Mouse (Mus musculus) spleen, postnatal 0 days (tissue): ENCODE measurements around the gene Fosl1. TPM values are rescaled to one million over a fixed set of nuclear protein-coding genes. Genes with fewer than 3 reads are reported as not detected.

Experiments used
- polyA plus RNA-seq: library from polyadenylated mRNA; unstranded; fragments of >200 nt; fragmentation: Nextera tagmentation; extraction: Ambion mirVana; gene quantifications from 2 replicates; pipeline ENCODE4 v1.2.1, GENCODE M21; 2015

The Fosl1 gene
- not detected in 2 replicates for polyA plus RNA-seq

DNA sequence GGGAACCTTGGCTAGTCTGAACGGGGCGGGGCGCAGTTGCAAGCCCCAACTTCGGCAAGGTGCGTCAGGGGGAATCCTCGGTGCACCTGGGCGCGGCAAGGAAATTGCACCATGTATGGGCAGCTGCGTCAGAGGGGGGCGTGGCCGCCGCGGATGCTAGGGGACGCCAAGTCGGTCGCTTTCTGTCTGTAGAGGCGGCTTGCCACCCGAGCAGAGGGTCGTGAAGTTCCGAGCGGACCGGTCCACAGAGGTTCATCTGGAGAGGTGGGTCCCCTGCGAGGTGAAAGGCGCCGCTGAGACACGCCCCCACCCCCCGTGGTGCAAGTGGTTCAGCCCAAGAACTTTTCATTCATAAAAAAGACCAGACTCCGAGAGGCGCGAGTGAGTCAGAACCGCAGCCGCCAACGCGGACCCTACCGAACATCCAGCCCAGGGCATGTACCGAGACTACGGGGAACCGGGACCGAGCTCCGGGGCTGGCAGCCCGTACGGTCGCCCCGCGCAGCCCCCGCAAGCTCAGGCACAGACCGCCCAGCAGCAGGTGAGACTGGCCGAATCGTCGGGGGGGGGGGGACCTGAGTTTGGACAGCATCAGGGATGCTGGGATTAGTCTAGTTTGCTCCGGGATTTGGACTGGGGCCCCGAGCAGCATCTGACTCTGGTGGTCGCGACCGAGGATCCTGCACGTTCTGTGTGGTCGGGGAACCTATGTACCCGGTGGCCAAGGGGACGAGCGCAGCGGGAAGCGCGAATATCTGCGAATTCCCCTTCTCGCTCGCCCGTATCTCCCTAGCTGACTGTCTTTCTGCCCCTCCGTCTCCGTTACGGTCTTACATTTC lies at the start of gene Fosl1:
TSS of gene Fosl1 (plus strand) at position 33 of the 839 bp plus-strand sequence.

GRCm38 (mm10) chr19:5402293-5402692 lies 45.1 kb upstream of the Fosl1 start, which contains the start of gene Tsga10ip:
Tsga10ip (minus strand) TSS chr19:5402526.

DNA sequence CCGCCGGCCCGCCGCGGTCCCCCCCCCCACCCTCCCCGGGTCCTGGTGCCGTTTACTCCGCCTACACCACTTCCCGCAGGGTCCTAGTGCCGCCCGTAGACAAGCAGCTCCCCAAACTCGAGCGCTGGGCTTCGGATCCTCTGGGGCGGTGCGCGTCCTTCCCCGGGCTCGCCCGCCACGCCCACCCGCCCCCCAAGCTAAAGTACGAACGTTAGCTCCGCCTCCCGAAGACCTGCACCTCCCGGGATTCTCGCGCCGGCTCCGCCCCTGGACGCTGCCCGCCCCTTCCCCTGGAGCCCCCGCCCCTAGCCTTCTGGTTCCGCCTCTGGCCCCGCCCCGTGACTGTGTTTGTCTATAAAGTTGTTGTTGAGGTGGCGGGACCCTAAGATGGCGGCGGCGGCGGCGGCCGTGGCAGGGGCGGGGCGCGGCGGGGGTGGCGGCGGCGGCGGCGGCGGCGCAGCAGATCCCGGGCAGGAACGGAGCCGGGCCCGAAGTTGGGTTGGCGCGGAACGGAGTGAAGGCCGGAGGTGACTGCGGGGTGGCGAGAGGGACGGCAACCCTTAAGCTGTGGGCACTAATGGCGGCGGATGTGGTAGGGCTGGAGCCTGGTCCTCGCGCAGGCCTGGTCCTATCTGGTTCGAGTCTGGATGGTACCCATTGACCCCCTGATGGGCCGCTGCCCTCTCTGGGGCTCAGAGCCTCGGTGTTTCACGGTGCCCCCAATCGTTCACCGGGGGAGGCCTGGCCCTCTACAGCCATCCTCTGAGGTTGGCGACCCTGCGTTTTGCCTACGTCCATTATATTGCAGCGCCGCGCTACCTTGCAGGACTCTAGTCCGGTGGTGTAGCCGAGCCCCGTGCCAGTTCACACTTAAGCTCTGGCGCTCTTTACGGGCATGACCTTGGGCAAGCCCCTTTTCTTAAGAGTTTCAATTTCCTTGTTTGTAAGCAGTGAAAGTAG lies 22.3 kb upstream of the Fosl1 start, which contains the start of the genes Drap1 and AI837181:
TSS of gene Drap1 (minus strand) at position 198 of the 960 bp plus-strand sequence.
TSS of gene AI837181 (plus strand) at position 363 of the 960 bp plus-strand sequence.

DNA sequence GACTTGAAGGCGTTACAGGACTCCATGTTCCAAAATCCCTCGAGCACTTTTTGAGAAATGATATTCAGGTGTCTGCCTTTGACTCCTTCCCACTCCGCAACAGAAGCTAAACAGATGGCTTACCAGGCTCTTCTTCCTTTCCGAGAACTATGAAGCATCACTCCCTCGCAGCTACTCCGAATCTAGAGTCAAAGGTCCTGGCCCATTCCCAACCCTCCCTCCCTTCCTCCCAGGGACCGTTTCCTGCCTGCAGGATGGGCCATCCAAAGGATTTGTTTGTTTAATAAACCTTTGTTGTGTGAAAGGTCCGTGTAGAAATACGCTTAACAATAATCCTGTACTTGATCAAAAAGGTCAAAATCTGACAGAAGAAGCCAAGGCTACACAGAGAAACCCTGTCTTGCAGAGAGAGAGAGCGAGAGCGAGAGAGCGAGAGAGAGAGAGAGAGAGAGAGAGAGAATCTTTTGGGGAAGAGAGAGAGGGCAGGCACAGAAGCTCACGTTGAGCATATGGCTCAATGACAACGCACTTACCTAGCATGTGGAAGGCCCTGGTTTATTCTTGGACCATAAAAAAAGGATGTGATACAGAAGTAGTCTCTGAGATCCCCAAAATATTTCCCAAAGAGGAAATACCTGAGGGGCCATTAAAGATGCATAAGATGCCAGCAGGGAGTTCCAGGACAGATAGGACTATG lies 10.5 kb downstream of the Fosl1 start, which contains the start of gene Ccdc85b:
TSS of gene Ccdc85b (minus strand) at position 149 of the 697 bp plus-strand sequence.

GRCm38 (mm10) chr19:5460465-5460911 lies 13.1 kb downstream of the Fosl1 start, which contains the start of gene Fibp:
Fibp (plus strand) TSS chr19:5460615.

GRCm38 (mm10) chr19:5468374-5468773 lies 21.0 kb downstream of the Fosl1 start, which contains the start of gene Ctsw:
Ctsw (minus strand) TSS chr19:5468507.

DNA sequence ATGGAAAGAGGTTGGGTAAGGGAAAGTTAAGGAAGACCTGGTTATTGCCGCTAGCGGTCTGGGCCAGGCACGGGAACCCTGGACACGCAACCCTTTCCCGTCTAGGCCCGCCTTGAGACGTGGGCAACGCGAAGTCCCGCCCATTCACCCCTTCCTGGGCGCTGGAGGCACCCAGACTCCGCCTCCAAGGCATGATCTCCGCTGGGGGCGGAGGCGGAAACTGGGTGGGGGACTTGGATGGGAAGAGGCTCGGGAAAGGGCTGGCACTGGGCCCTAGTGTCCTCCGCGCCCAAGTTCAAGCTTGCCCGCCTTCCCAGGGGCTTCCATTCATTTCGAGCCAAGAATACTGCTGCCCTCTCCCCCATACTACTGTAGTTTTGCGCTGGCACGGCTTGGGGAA lies 26.4 kb downstream of the Fosl1 start, which contains the start of gene Efemp2:
TSS of gene Efemp2 (plus strand) at position 235 of the 400 bp plus-strand sequence.

GRCm38 (mm10) chr19:5487768-5488550 lies 40.6 kb downstream of the Fosl1 start, which contains the start of gene Mus81:
Mus81 (minus strand) TSS chr19:5488402.

DNA sequence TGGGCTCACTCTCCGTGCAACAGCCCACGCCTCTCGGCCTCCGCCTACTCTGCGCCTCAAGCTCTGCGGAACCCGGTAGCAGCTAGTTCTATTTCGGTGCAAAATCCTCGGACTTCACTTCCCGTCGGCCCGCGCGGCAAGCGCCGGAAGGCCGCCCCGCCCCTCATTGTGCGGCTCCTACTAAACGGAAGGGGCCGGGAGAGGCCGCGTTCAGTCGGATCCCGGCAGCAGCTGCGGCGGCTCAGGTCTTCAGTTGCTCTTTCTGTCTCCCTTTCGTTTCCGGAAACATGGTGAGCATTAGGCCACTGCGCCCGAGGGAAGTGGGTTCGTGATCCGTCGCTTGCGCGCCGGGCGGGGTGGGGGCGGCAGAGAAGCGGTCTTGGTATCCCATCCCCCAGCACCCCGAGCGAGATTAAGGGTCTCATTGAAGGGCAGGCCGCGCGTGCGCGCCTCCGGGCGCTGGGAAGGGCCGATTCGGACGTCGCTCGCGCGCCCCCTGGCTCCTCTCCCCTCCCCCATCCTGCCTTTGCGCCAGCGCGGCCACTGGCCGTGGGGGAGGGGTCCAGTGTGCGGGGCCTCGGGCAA lies 43.1 kb downstream of the Fosl1 start, which contains the start of gene Cfl1:
TSS of gene Cfl1 (plus strand) at position 143 of the 585 bp plus-strand sequence.

GRCm38 (mm10) chr19:5503687-5504086 lies 56.3 kb downstream of the Fosl1 start, which contains the start of gene 1700020D05Rik:
1700020D05Rik (minus strand) TSS chr19:5503787.

Other genes with a start within 250 kb of the Fosl1 start
- gene Pacs1, start 174.4 kb upstream of the Fosl1 start, polyA plus RNA-seq: 9.6 and 10.2 TPM in 2 replicates
- gene Sf3b2, start 152.1 kb upstream of the Fosl1 start, polyA plus RNA-seq: 172 and 197 TPM in 2 replicates
- gene Gal3st3, start 149.2 kb upstream of the Fosl1 start, polyA plus RNA-seq: 0.10 and 0.27 TPM in 2 replicates
- not detected in 2 replicates for gene Catsper1, start 111.8 kb upstream of the Fosl1 start, polyA plus RNA-seq
- gene Cst6, start 98.0 kb upstream of the Fosl1 start, polyA plus RNA-seq: 0.51 and 0.99 TPM in 2 replicates
- gene Eif1ad, start 80.8 kb upstream of the Fosl1 start, polyA plus RNA-seq: 39.3 and 43.4 TPM in 2 replicates
- gene Banf1, start 80.4 kb upstream of the Fosl1 start, polyA plus RNA-seq: 304 and 334 TPM in 2 replicates
- gene Sart1, start 58.8 kb upstream of the Fosl1 start, polyA plus RNA-seq: 51.2 and 52.4 TPM in 2 replicates
- 0.19 and 0.29 TPM in 2 replicates for gene Tsga10ip, start 45.0 kb upstream of the Fosl1 start, polyA plus RNA-seq
- 130 and 141 TPM in 2 replicates for gene Drap1, start 22.6 kb upstream of the Fosl1 start, polyA plus RNA-seq
- 25.6 and 28.8 TPM in 2 replicates for gene AI837181, start 22.4 kb upstream of the Fosl1 start, polyA plus RNA-seq
- gene Ccdc85b, start 10.3 kb downstream of the Fosl1 start, polyA plus RNA-seq: 5.3 and 6.5 TPM in 2 replicates
- 55.0 and 60.8 TPM in 2 replicates for gene Fibp, start 13.1 kb downstream of the Fosl1 start, polyA plus RNA-seq
- gene Ctsw, start 21.0 kb downstream of the Fosl1 start, polyA plus RNA-seq: 4.3 and 6.1 TPM in 2 replicates
- 30.8 and 37.7 TPM in 2 replicates for gene Efemp2, start 26.4 kb downstream of the Fosl1 start, polyA plus RNA-seq
- gene Mus81, start 40.9 kb downstream of the Fosl1 start, polyA plus RNA-seq: 19.9 and 21.2 TPM in 2 replicates
- 1,515 and 1,595 TPM in 2 replicates for gene Cfl1, start 42.9 kb downstream of the Fosl1 start, polyA plus RNA-seq
- 0.19 and 0.21 TPM in 2 replicates for gene 1700020D05Rik, start 56.2 kb downstream of the Fosl1 start, polyA plus RNA-seq
- gene Snx32, start 63.0 kb downstream of the Fosl1 start, polyA plus RNA-seq: 7.8 and 7.9 TPM in 2 replicates
- 0.07 TPM in 1 of 2 replicates, not detected in the other for gene Ovol1, start 113.1 kb downstream of the Fosl1 start, polyA plus RNA-seq
- gene Ap5b1, start 120.5 kb downstream of the Fosl1 start, polyA plus RNA-seq: 4.7 and 5.9 TPM in 2 replicates
- 154 and 175 TPM in 2 replicates for gene Rnaseh2c, start 154.3 kb downstream of the Fosl1 start, polyA plus RNA-seq
- 33.2 and 34.5 TPM in 2 replicates for gene Kat5, start 162.7 kb downstream of the Fosl1 start, polyA plus RNA-seq
- 30.7 and 35.6 TPM in 2 replicates for gene Rela, start 189.9 kb downstream of the Fosl1 start, polyA plus RNA-seq
- 37.1 and 42.1 TPM in 2 replicates for gene Sipa1, start 216.2 kb downstream of the Fosl1 start, polyA plus RNA-seq
- gene Map3k11, start 241.2 kb downstream of the Fosl1 start, polyA plus RNA-seq: 13.1 and 15.0 TPM in 2 replicates
- gene Pcnx3, start 241.4 kb downstream of the Fosl1 start, polyA plus RNA-seq: 10.6 and 13.9 TPM in 2 replicates